Mouse (Mus musculus): Measurements from ENCODE around the gene Cox14. TPM values are rescaled to one million over a fixed set of nuclear protein-coding genes. Genes with fewer than 3 reads are reported as not detected.

Gene Cox14
- polyA plus RNA-seq (2014; fragmentation: Nextera tagmentation; extraction: Ambion mirVana), result 134 and 153 TPM in 2 replicates

GRCm38 (mm10) chr15:99725341-99726155 lies at the start of gene Cox14:
Gene Cox14, plus strand, starts transcription at chr15:99725618.
- under 1% methylated on average over 66 of the region's 68 CpGs for WGBS
- Histone ChIP-seq H3K27ac (ENCODE audit: low read depth, low read length) (peak within 1 kb of the TSS; percentile 76), H3K4me2 (peak within 1 kb of the TSS; percentile 89), H3K36me3 (ENCODE audit: control insufficient read depth, insufficient read depth, low read length) (peaks cover 17% of the 10 kb centered on the region), H3K4me1 (replicated peaks; ENCODE audit: control insufficient read depth, insufficient read depth, low read length) (peaks cover 30% of the 10 kb centered on the region), H3K9me3 (ENCODE audit: control insufficient read depth, low read length) (peaks cover 5% of the 10 kb centered on the region; the same call in 1 of the 2 replicates), H3K27me3 (replicated peaks; ENCODE audit: control insufficient read depth, insufficient read depth, low read length) (no peaks in the 10 kb centered on the region), H3K9ac (ENCODE audit: low read depth, low read length) (peak within 1 kb of the TSS; percentile 87), H3K4me3 (ENCODE audit: low read depth, low read length) (peak within 1 kb of the TSS; percentile 88)
- peak; percentile 95 for DNase-seq (ENCODE audit: low spot score)
- ATAC-seq (replicated peaks; ENCODE audit: low FRiP score), result peak; percentile 91

- ATAC-seq (replicated peaks; ENCODE audit: low FRiP score) (no peak), DNase-seq (ENCODE audit: low spot score) (no peak)
- 44% methylated on average over 8 of the region's 8 CpGs for WGBS
These were observed 48.3 kb upstream of the Cox14 start for GRCm38 (mm10) chr15:99677089-99677488.

GRCm38 (mm10) chr15:99678063-99678800 lies 47.2 kb upstream of the Cox14 start:
- no peak overlapping the region for H3K4me2 ChIP-seq
- H3K36me3 ChIP-seq (ENCODE audit: control insufficient read depth, insufficient read depth, low read length), result no peaks in the 10 kb centered on the region
- no peak overlapping the region for H3K4me3 ChIP-seq (ENCODE audit: low read depth, low read length)
- no peaks in the 10 kb centered on the region for H3K9me3 ChIP-seq (ENCODE audit: control insufficient read depth, low read length)
- H3K4me1 ChIP-seq (replicated peaks; ENCODE audit: control insufficient read depth, insufficient read depth, low read length), result no peaks in the 10 kb centered on the region
- no peak overlapping the region for H3K27ac ChIP-seq (ENCODE audit: low read depth, low read length)
- no peak overlapping the region for H3K9ac ChIP-seq (ENCODE audit: low read depth, low read length)
- WGBS, result 12% methylated on average over 13 of the region's 13 CpGs
- peak; percentile 37 for DNase-seq (ENCODE audit: low spot score)
- no peak for ATAC-seq (replicated peaks; ENCODE audit: low FRiP score)
- H3K27me3 ChIP-seq (replicated peaks; ENCODE audit: control insufficient read depth, insufficient read depth, low read length), result peaks cover 40% of the 10 kb centered on the region

More at GRCm38 (mm10) chr15:99677089-99677488, 48.3 kb upstream of the Cox14 start:
- H3K36me3 ChIP-seq (ENCODE audit: control insufficient read depth, insufficient read depth, low read length), result no peaks in the 10 kb centered on the region
- no peaks in the 10 kb centered on the region for H3K9me3 ChIP-seq (ENCODE audit: control insufficient read depth, low read length)
- H3K9ac ChIP-seq (ENCODE audit: low read depth, low read length), result no peak overlapping the region
- no peak overlapping the region for H3K4me3 ChIP-seq (ENCODE audit: low read depth, low read length)
- H3K4me1 ChIP-seq (replicated peaks; ENCODE audit: control insufficient read depth, insufficient read depth, low read length), result no peaks in the 10 kb centered on the region
- H3K27me3 ChIP-seq (replicated peaks; ENCODE audit: control insufficient read depth, insufficient read depth, low read length), result peaks cover 51% of the 10 kb centered on the region
- no peak overlapping the region for H3K27ac ChIP-seq (ENCODE audit: low read depth, low read length)
- no peak overlapping the region for H3K4me2 ChIP-seq

- Histone ChIP-seq H3K9me3 (ENCODE audit: control insufficient read depth, low read length) (no peaks in the 10 kb centered on the region), H3K9ac (ENCODE audit: low read depth, low read length) (no peak overlapping the region), H3K27me3 (replicated peaks; ENCODE audit: control insufficient read depth, insufficient read depth, low read length) (peaks cover 32% of the 10 kb centered on the region), H3K27ac (ENCODE audit: low read depth, low read length) (no peak overlapping the region), H3K36me3 (ENCODE audit: control insufficient read depth, insufficient read depth, low read length) (no peaks in the 10 kb centered on the region), H3K4me3 (ENCODE audit: low read depth, low read length) (no peak overlapping the region), H3K4me2 (no peak overlapping the region), H3K4me1 (replicated peaks; ENCODE audit: control insufficient read depth, insufficient read depth, low read length) (no peaks in the 10 kb centered on the region)
- ATAC-seq (replicated peaks; ENCODE audit: low FRiP score) (no peak), DNase-seq (ENCODE audit: low spot score) (no peak)
- 59% methylated on average over 7 of the region's 7 CpGs for WGBS
These were observed 46.4 kb upstream of the Cox14 start for GRCm38 (mm10) chr15:99679008-99679407.

GRCm38 (mm10) chr15:99682880-99683279 lies 42.5 kb upstream of the Cox14 start:
- 74% methylated on average over 7 of the region's 7 CpGs for WGBS
- H3K9ac ChIP-seq (ENCODE audit: low read depth, low read length), result no peak overlapping the region
- ATAC-seq (replicated peaks; ENCODE audit: low FRiP score), result no peak
- H3K27me3 ChIP-seq (replicated peaks; ENCODE audit: control insufficient read depth, insufficient read depth, low read length), result peaks cover 9% of the 10 kb centered on the region
- no peaks in the 10 kb centered on the region for H3K4me1 ChIP-seq (replicated peaks; ENCODE audit: control insufficient read depth, insufficient read depth, low read length)
- no peaks in the 10 kb centered on the region for H3K36me3 ChIP-seq (ENCODE audit: control insufficient read depth, insufficient read depth, low read length)
- no peak overlapping the region for H3K4me3 ChIP-seq (ENCODE audit: low read depth, low read length)
- no peaks in the 10 kb centered on the region for H3K9me3 ChIP-seq (ENCODE audit: control insufficient read depth, low read length)
- H3K4me2 ChIP-seq, result no peak overlapping the region
- H3K27ac ChIP-seq (ENCODE audit: low read depth, low read length), result no peak overlapping the region
- DNase-seq (ENCODE audit: low spot score), result no peak

GRCm38 (mm10) chr15:99684156-99684555 lies 41.3 kb upstream of the Cox14 start:
- H3K27ac ChIP-seq (ENCODE audit: low read depth, low read length), result no peak overlapping the region
- H3K9me3 ChIP-seq (ENCODE audit: control insufficient read depth, low read length), result no peaks in the 10 kb centered on the region
- DNase-seq (ENCODE audit: low spot score) (no peak), ATAC-seq (replicated peaks; ENCODE audit: low FRiP score) (no peak)
- H3K4me1 ChIP-seq (replicated peaks; ENCODE audit: control insufficient read depth, insufficient read depth, low read length), result no peaks in the 10 kb centered on the region
- no peak overlapping the region for H3K4me2 ChIP-seq
- no peak overlapping the region for H3K4me3 ChIP-seq (ENCODE audit: low read depth, low read length)
- no peaks in the 10 kb centered on the region for H3K36me3 ChIP-seq (ENCODE audit: control insufficient read depth, insufficient read depth, low read length)
- no peak overlapping the region for H3K9ac ChIP-seq (ENCODE audit: low read depth, low read length)
- 87% methylated on average over 5 of the region's 5 CpGs for WGBS
- peaks cover 6% of the 10 kb centered on the region for H3K27me3 ChIP-seq (replicated peaks; ENCODE audit: control insufficient read depth, insufficient read depth, low read length)

- H3K9ac ChIP-seq (ENCODE audit: low read depth, low read length), result no peak overlapping the region
- 3% methylated on average over 4 of the region's 4 CpGs for WGBS
- ATAC-seq (replicated peaks; ENCODE audit: low FRiP score), result no peak
- H3K9me3 ChIP-seq (ENCODE audit: control insufficient read depth, low read length), result no peaks in the 10 kb centered on the region
- H3K4me3 ChIP-seq (ENCODE audit: low read depth, low read length), result no peak overlapping the region
- DNase-seq (ENCODE audit: low spot score), result peak; percentile 39
- H3K4me1 ChIP-seq (replicated peaks; ENCODE audit: control insufficient read depth, insufficient read depth, low read length), result peaks cover 3% of the 10 kb centered on the region; the same call in 1 of the 2 replicates
- H3K27me3 ChIP-seq (replicated peaks; ENCODE audit: control insufficient read depth, insufficient read depth, low read length), result peaks cover 13% of the 10 kb centered on the region
- H3K27ac ChIP-seq (ENCODE audit: low read depth, low read length), result no peak overlapping the region
- H3K36me3 ChIP-seq (ENCODE audit: control insufficient read depth, insufficient read depth, low read length), result no peaks in the 10 kb centered on the region
- no peak overlapping the region for H3K4me2 ChIP-seq
These were observed 36.7 kb upstream of the Cox14 start for GRCm38 (mm10) chr15:99688712-99689111.

GRCm38 (mm10) chr15:99690924-99691323 lies 34.5 kb upstream of the Cox14 start:
- no peak overlapping the region for H3K4me3 ChIP-seq (ENCODE audit: low read depth, low read length)
- no peak overlapping the region for H3K27ac ChIP-seq (ENCODE audit: low read depth, low read length)
- WGBS, result 20% methylated on average over 4 of the region's 4 CpGs
- ATAC-seq (replicated peaks; ENCODE audit: low FRiP score) (no peak), DNase-seq (ENCODE audit: low spot score) (peak; percentile 30)
- H3K4me2 ChIP-seq, result no peak overlapping the region
- H3K4me1 ChIP-seq (replicated peaks; ENCODE audit: control insufficient read depth, insufficient read depth, low read length), result peaks cover 3% of the 10 kb centered on the region; the same call in 1 of the 2 replicates
- no peaks in the 10 kb centered on the region for H3K9me3 ChIP-seq (ENCODE audit: control insufficient read depth, low read length)
- no peak overlapping the region for H3K9ac ChIP-seq (ENCODE audit: low read depth, low read length)
- H3K27me3 ChIP-seq (replicated peaks; ENCODE audit: control insufficient read depth, insufficient read depth, low read length), result peaks cover 13% of the 10 kb centered on the region
- H3K36me3 ChIP-seq (ENCODE audit: control insufficient read depth, insufficient read depth, low read length), result no peaks in the 10 kb centered on the region

Measured in liver, embryonic 11.5 days (tissue).